Mouse (Mus musculus): ENCODE measurements around the gene Slc1a6. TPM values are rescaled to one million over a fixed set of nuclear protein-coding genes. Genes with fewer than 3 reads are reported as not detected.

Slc1a6 gene
- polyA plus RNA-seq (2012; ENCODE audit: insufficient read depth, insufficient read length, missing spikeins), result not detected in 2 replicates

DNA sequence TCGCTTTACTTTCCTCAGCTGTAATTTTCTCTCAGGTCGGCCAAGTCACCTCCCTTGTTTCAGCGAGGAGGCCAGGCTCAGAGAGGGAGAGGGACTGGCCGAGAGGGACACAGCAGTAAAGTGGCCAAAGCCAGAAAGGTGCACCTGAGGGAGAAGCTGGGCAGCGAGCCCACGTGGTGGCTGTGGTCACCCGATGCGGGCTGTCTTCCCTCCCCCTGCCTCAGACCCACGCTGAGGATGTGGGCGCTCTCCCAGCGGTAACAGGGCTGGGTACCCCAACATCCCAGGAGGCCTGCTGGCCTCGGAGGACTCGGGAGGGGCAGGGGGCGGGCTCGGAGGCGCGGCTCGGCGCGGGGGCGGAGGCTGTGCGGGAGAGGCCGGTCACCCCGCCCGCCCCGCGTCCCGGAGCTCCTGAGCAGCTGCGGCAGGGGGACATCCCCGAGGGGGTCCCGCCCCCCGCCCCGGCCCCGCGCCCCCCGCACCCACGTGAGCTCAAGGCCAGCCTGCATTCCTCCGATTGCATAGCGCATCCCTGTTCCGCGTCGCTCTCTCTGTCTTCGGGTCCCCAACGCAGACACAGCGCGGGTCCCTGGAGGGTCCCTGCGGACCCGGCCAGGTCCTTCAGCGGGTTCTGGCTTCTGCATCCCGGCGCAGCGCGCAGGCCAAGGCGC lies at the start of gene Slc1a6:
Gene Slc1a6 (plus strand): TSS at position 516 of the 671 bp plus-strand sequence.
- H3K4me3 ChIP-seq (ENCODE audit: insufficient read depth, low read depth, low read length), result peak within 1 kb of the TSS; percentile 50
- H3K4me1 ChIP-seq (ENCODE audit: control insufficient read depth, insufficient read depth, insufficient read length, low read length), result no peaks in the 10 kb centered on the region
- H3K27ac ChIP-seq (replicated peaks; ENCODE audit: low read depth, low read length), result no peak within 1 kb of the TSS

DNA sequence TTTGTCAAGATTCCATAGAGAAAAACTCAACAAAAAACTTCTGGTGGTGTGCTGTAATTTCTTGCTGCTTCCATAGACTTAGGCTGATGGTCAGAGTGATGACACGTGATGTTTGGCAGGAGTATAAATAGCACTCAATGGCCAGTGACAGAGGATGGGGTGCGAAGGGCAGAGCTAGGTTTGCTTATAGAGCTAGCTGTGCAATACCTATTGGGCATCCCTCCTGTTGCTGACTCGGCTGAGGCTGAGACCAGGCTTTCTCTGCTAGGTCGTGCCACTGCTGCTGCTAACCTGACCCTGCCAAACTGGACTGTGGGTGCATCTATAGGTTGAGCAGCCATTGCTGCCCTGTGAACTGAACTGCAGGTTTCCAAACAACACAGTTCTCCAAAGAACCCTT lies 40.5 kb upstream of the Slc1a6 start:
- Histone ChIP-seq H3K4me3 (ENCODE audit: insufficient read depth, low read depth, low read length) (no peak overlapping the region), H3K4me1 (ENCODE audit: control insufficient read depth, insufficient read depth, insufficient read length, low read length) (no peaks in the 10 kb centered on the region), H3K27ac (replicated peaks; ENCODE audit: low read depth, low read length) (no peak overlapping the region)

DNA sequence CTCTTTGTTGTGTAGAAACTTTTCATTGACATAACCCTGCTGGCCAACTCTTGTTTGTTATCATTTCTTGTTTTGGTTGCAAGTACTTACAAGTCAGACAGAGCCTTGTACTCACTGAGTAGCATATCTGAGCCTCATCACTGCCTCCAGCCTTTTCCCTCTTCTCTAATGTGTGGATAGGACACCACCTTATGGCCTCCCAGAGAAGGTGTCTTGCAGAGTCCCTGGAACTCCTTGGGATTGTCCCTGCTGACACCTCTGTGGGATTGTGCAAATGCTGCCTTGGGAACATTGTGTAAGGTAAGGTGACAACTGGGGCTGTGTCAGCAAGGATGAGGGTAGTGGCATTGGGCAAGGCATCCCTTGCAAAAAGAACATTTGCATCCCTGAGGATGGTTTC lies 36.6 kb upstream of the Slc1a6 start:
- Histone ChIP-seq H3K27ac (replicated peaks; ENCODE audit: low read depth, low read length) (no peak overlapping the region), H3K4me1 (ENCODE audit: control insufficient read depth, insufficient read depth, insufficient read length, low read length) (peaks cover 2% of the 10 kb centered on the region; the same call in 1 of the 2 replicates), H3K4me3 (ENCODE audit: insufficient read depth, low read depth, low read length) (no peak overlapping the region)

DNA sequence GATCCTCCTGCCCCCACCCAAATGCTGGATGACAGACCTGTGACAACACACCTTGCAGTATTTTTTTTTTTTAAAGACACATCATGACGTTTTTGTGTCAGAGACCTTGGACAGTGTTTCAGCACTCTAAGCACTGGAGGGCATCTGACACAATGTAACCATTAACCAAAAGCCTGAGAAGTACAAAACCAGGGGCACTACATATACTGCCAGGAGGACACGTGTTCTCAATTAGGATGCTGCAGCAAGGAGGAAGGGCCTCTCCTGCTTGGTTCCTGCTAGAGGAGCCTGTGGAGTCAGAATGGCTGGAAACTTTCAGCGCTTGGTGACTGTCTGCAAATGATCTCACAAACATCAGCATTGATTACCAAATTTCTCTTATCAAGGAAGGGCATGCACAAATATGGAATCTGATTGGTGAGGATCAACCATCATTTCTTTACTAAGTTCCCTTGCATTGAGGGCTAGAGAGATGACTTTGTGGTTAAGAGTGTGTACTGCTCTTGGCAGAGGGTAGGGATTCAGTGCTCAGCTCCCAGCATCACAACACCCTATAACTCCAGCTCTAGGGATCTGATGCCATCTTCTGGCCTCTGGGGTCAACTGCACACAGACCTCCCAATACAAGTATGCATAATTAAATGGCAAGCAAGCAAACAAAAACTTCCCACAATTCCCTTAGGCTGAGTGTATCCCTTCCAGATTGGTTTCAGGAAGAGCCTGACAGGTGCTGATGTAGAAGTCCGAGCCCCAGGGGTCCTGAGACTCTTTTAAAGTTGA lies 34.7 kb upstream of the Slc1a6 start:
- Histone ChIP-seq H3K27ac (replicated peaks; ENCODE audit: low read depth, low read length) (no peak overlapping the region), H3K4me3 (ENCODE audit: insufficient read depth, low read depth, low read length) (no peak overlapping the region), H3K4me1 (ENCODE audit: control insufficient read depth, insufficient read depth, insufficient read length, low read length) (peaks cover 2% of the 10 kb centered on the region; the same call in 1 of the 2 replicates)

DNA sequence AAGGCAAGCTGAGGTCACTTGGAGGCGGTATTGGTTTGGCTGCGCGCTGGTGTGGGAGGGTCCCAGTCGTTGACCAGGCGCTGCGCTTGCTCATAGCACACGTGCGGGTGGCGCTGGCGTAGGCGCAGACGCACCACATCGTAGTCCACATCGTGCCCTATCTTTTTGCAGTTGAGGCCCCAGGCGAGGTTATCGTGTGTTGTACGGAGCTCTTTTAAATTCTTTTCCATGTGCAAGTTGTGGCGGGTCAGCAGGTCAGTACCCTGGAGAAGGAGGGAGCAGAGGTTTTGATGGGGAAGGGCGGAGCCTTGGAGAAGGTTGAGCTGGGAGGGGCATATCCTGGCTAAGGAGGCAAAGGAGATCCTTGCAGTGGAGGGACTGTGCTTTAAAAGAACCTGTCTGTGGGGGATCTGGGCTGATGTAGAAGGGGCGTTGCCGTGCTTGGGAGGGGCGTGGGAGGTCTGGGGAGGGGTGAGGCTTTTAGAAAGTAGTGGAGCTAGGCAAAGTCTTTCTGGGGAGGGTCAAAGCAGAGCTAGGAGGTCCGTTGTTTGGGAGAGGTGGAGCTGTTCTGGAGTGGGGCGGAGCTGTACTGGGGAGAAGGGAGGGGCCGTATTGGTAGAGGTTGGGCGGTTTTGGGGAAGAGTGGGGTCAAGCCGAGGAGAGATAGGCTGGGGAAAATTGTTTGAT lies 33.1 kb upstream of the Slc1a6 start:
- H3K4me3 ChIP-seq (ENCODE audit: insufficient read depth, low read depth, low read length), result no peak overlapping the region
- H3K4me1 ChIP-seq (ENCODE audit: control insufficient read depth, insufficient read depth, insufficient read length, low read length), result peaks cover 2% of the 10 kb centered on the region; the same call in 1 of the 2 replicates
- no peak overlapping the region for H3K27ac ChIP-seq (replicated peaks; ENCODE audit: low read depth, low read length)

DNA sequence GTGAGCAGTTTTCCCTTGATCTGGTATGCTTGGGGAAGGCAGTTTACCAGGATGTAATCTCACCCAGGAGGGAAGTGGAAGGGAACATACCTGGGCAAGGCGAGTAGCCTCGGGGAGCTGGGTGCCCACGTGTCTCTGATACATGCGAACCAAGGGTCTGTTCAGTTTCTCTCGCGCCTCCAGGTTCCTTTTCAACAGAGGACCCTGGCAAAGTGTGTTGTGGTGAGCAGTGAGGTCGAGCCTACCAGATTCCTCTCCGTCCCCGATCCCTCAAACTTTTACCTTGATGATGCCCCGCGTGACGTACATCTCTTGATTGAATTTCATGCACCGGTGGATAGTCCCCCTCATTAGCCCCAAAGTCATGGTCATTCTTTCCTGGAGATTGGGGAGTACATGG lies 32.1 kb upstream of the Slc1a6 start:
- Histone ChIP-seq H3K4me1 (ENCODE audit: control insufficient read depth, insufficient read depth, insufficient read length, low read length) (peaks cover 2% of the 10 kb centered on the region; the same call in 1 of the 2 replicates), H3K27ac (replicated peaks; ENCODE audit: low read depth, low read length) (no peak overlapping the region), H3K4me3 (ENCODE audit: insufficient read depth, low read depth, low read length) (no peak overlapping the region)

DNA sequence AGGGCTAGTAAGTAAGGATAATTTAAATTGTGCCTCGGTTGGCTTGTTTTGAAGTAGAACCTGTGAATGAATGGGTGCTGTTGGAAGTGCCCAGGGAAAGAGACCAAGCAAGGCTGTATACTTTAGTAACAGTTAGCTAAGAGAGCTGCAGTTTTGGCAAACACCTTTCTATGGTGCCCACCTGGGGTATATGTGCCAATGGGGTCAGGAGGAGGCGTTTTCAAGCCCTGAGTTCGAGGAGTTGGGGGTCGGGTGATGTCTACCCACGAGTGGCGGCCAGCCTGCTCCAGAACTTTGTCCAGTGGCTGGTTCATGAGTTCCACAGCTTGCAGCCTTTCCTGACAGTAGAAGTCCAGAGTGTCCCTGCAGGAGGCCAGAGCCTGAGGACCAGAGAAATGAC lies 31.4 kb upstream of the Slc1a6 start:
- H3K4me1 ChIP-seq (ENCODE audit: control insufficient read depth, insufficient read depth, insufficient read length, low read length), result peaks cover 2% of the 10 kb centered on the region; the same call in 1 of the 2 replicates
- no peak overlapping the region for H3K4me3 ChIP-seq (ENCODE audit: insufficient read depth, low read depth, low read length)
- no peak overlapping the region for H3K27ac ChIP-seq (replicated peaks; ENCODE audit: low read depth, low read length)

DNA sequence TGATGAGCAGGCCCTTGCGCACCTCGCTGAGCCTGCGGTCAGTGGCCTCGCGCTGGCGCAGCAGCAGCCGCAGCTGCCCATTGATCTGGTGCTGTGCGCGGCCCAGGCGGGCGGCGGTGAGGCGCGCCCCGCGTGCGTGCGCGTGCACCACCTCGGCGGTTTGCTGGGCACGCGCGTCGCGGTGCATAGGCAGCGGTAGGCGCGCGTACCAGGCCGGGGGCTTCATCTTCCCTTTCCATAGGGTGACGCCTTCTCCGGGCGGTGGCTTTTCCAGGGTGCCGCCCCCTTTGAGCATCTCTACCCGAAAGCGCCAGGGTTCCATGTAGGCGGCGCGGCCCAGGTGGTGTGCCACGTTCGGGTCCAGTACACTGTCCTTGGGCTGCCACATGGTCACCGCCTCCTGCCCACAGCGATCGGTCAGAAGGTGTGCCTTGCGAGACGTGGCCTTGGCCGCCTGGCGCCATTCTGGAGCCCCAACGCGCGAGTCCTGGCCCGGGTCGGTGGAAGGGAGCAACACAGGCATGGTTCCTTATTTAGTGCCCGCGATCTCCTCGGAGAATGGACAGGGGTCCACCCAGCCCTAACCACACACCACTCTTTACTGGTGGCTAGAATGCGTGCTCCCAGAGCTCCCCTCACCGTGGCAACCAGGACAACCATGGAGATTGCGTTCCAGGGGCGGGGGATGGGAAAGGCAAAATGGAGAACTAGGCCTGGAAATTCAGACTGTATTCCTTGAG lies 27.7 kb upstream of the Slc1a6 start, which contains the start of gene Ccdc105:
Gene Ccdc105 (minus strand): TSS at position 614 of the 740 bp plus-strand sequence.
- H3K4me1 ChIP-seq (ENCODE audit: control insufficient read depth, insufficient read depth, insufficient read length, low read length), result no peaks in the 10 kb centered on the region
- no peak within 1 kb of the TSS for H3K27ac ChIP-seq (replicated peaks; ENCODE audit: low read depth, low read length)
- H3K4me3 ChIP-seq (ENCODE audit: insufficient read depth, low read depth, low read length), result peak within 1 kb of the TSS; percentile 36

DNA sequence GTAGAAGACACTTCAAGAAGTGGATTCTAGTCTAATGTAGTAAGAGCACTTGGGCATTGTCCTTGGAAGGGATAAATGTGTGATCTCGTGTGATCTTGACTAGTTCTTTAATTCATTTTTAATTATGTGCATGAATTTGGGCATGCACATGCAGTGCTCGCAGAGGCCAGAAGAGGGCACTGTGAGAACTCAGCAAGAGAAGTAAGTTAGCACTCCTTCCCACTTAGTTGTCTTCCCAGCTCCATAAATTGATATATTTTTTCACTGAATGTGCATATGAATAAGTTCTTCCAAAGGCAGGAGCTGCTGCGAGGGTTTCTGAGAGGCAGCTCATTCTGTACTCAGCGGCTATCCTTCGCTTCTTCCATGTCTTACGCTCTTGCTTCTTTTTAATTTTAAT lies 24.3 kb upstream of the Slc1a6 start:
- no peaks in the 10 kb centered on the region for H3K4me1 ChIP-seq (ENCODE audit: control insufficient read depth, insufficient read depth, insufficient read length, low read length)
- H3K27ac ChIP-seq (replicated peaks; ENCODE audit: low read depth, low read length), result no peak overlapping the region
- H3K4me3 ChIP-seq (ENCODE audit: insufficient read depth, low read depth, low read length), result no peak overlapping the region

DNA sequence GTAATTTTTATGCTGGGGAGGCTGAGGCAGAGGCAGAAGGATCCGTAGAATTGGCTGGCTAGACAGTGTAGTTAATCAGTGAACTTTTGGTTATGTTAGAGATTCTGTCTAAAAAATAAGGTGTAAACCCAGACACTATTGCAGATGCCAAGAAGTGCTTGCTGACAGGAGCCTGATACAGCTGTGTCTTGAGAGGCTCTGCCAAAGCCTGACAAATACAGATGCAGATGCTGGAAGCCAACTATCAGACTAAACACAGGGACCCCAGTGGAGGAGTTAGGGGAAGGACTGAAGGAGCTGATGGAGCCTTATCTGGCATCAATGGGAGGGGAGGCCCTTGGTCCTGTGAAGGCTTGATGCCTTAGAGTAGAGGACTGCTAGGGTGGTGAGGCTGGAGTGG lies 14.7 kb upstream of the Slc1a6 start:
- no peak overlapping the region for H3K4me3 ChIP-seq (ENCODE audit: insufficient read depth, low read depth, low read length)
- no peaks in the 10 kb centered on the region for H3K4me1 ChIP-seq (ENCODE audit: control insufficient read depth, insufficient read depth, insufficient read length, low read length)
- no peak overlapping the region for H3K27ac ChIP-seq (replicated peaks; ENCODE audit: low read depth, low read length)

DNA sequence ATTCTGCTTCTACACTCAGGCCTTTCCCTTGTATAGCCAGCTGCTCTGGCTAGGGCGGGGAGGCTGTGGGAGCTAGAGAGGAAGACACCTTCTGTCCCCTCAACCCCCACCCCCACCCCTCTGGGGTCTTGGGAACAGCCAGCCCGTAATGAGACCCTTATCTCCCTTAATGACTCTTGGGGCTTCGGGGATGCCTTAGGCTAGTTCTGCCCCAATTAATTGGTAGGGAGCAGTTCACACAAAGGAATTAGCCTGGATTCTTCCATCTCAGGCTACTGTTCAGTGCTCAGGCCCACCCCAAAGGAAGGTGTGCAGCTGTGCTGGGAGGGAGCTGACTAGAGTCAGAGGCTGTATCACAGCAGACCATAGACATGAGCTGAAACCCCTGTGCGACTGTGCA lies 4.5 kb upstream of the Slc1a6 start:
- H3K4me1 ChIP-seq (ENCODE audit: control insufficient read depth, insufficient read depth, insufficient read length, low read length), result no peaks in the 10 kb centered on the region
- H3K27ac ChIP-seq (replicated peaks; ENCODE audit: low read depth, low read length), result no peak overlapping the region
- H3K4me3 ChIP-seq (ENCODE audit: insufficient read depth, low read depth, low read length), result no peak overlapping the region

DNA sequence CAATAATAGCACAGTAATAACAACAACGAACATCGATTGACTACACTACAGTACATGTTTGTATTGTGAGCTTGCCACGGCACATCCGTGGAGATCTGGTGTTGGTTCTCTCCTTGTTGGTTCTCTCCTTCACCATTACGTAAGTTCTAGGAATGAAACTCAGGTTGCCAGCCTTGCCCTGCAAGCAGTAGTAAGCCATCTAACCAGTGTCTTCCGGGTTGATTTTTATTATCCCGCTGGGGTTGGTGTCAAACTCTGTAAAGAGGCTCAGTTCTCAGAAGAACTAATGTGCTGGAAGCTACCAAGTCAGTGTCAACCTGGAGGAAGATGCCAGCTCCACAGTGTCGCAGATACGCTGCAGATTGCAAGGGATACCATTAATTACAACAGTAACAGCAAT lies 769 bp upstream of the Slc1a6 start:
- no peak overlapping the region for H3K27ac ChIP-seq (replicated peaks; ENCODE audit: low read depth, low read length)
- H3K4me3 ChIP-seq (ENCODE audit: insufficient read depth, low read depth, low read length), result peak overlapping the region; percentile 50; the same call in 1 of the 2 replicates

DNA sequence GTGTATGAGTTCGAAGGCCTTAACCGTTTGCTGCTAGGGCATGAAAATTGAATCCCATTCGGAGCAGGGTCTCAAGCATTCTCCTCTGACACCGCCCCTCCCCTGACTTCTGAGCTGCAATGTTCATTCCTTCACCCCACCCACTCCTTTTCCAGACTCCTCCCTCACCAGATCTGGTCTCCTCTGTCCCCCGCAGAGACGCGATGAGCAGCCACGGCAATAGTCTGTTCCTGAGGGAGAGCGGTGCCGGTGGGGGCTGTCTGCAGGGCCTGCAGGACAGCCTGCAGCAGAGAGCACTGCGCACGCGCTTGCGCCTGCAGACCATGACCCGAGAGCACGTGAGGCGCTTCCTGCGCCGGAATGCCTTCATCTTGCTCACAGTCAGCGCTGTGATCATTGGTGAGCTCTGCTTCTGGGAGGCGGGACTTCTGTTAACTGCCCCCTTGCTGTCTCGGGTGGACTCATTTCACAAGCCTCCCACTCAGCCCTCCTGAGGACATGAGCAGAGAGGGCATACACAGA lies 7.3 kb downstream of the Slc1a6 start:
- Histone ChIP-seq H3K4me3 (ENCODE audit: insufficient read depth, low read depth, low read length) (peak overlapping the region; percentile 40), H3K4me1 (ENCODE audit: control insufficient read depth, insufficient read depth, insufficient read length, low read length) (no peaks in the 10 kb centered on the region), H3K27ac (replicated peaks; ENCODE audit: low read depth, low read length) (no peak overlapping the region)

More for the DNA sequence above, 769 bp upstream of the Slc1a6 start:
- no peaks in the 10 kb centered on the region for H3K4me1 ChIP-seq (ENCODE audit: control insufficient read depth, insufficient read depth, insufficient read length, low read length)

DNA sequence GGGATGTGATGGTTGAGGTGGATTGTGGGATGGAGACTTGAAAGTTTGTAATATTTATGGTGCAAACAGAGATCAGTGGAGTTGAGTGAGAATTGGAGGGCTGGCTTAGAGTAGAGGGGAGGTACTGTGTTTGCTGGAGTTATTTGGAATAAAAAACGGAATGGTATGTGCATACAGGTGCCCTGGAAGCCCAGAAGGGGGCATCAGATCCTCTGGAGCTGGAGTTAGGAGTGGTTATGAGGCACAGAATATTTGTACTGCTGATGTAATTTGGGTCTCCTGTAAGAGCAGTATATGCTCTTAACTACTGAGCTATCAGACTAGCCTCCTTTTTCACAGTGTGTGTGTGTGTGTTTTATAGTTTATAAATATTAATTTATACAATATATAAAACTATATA lies 10.3 kb downstream of the Slc1a6 start:
- Histone ChIP-seq H3K4me3 (ENCODE audit: insufficient read depth, low read depth, low read length) (no peak overlapping the region), H3K27ac (replicated peaks; ENCODE audit: low read depth, low read length) (no peak overlapping the region), H3K4me1 (ENCODE audit: control insufficient read depth, insufficient read depth, insufficient read length, low read length) (no peaks in the 10 kb centered on the region)
